Mouse (Mus musculus) forebrain, embryonic 13.5 days (tissue): ENCODE measurements around the gene Gm20388. TPM values are rescaled to one million over a fixed set of nuclear protein-coding genes. Genes with fewer than 3 reads are reported as not detected.
"Not testable (repeated sequence)": the region's sequence is repeated elsewhere in the genome, so short reads cannot be mapped to it uniquely, and the experiment has no call there.

Source experiments
- ATAC-seq: fragments of 200-750 bp; cut with Nextera tagmentation; 2 replicates; pipeline ENCODE4 v1.8.0; 2017
- H3K27ac ChIP-seq: fragments of 300-500 bp; sonication (generic); 2 replicates; pipeline ENCODE4 v1.5.1; 2015; ENCODE audit warnings: inconsistent platforms, mild to moderate bottlenecking, moderate library complexity
- H3K27me3 ChIP-seq: fragments of 300-500 bp; sonication (generic); 2 replicates; pipeline ENCODE4 v1.6.1; 2015; ENCODE audit warnings: mild to moderate bottlenecking, inconsistent platforms
- H3K36me3 ChIP-seq: fragments of 300-500 bp; sonication (generic); 2 replicates; pipeline ENCODE4 v1.6.1; 2015; ENCODE audit warnings: mild to moderate bottlenecking, inconsistent platforms; ENCODE audit not compliant: poor library complexity, severe bottlenecking
- H3K4me1 ChIP-seq: fragments of 300-500 bp; sonication (generic); 2 replicates; pipeline ENCODE4 v1.6.1; 2015; ENCODE audit warnings: inconsistent platforms
- H3K4me2 ChIP-seq: fragments of 300-500 bp; sonication (generic); 2 replicates; pipeline ENCODE4 v1.6.1; 2015; ENCODE audit warnings: inconsistent platforms, mild to moderate bottlenecking, moderate library complexity
- H3K4me3 ChIP-seq: fragments of 300-500 bp; sonication (generic); 2 replicates; pipeline ENCODE4 v1.5.1; 2015; ENCODE audit warnings: mild to moderate bottlenecking, inconsistent platforms
- H3K9ac ChIP-seq: fragments of 300-500 bp; sonication (generic); 2 replicates; pipeline ENCODE4 v1.6.1; 2015; ENCODE audit warnings: mild to moderate bottlenecking, inconsistent platforms
- H3K9me3 ChIP-seq: fragments of 300-500 bp; sonication (generic); replicated peaks from 2 replicates; pipeline ENCODE4 v1.6.1; 2016; ENCODE audit warnings: inconsistent platforms
- WGBS: fragments of 180-500 bp; shearing (Covaris S2); methylation state at CpG from one replicate; pipeline ENCODE4 v1.1.7; 2015; 5-methylcytosine and 5-hydroxymethylcytosine counted together
- polyA plus RNA-seq: library from polyadenylated mRNA; unstranded; fragments of >200 nt; fragmentation: Nextera tagmentation; extraction: Ambion mirVana; gene quantifications from 2 replicates; pipeline ENCODE4 v1.2.1, GENCODE M21; 2015

Gene Gm20388
- polyA plus RNA-seq, 1 experiment from 2014 or later = 5.6 TPM

- H3K9me3 ChIP-seq = no peaks in the 10 kb centered on the region
- H3K4me2 ChIP-seq = no peak overlapping the region
- H3K4me3 ChIP-seq = no peak overlapping the region
- no peaks in the 10 kb centered on the region for H3K36me3 ChIP-seq
- H3K27me3 ChIP-seq = no peaks in the 10 kb centered on the region
- no peak overlapping the region for H3K9ac ChIP-seq
- ATAC-seq = no peak
- WGBS = 97% methylated on average over 7 of the region's 7 CpGs
- H3K4me1 ChIP-seq = peaks cover 5% of the 10 kb centered on the region; the same call in 1 of the 2 replicates
- H3K27ac ChIP-seq = no peak overlapping the region
Measured at GRCm38 (mm10) chr8:120779106-120779505, 868.5 kb downstream of the Gm20388 start.

- H3K27ac ChIP-seq = no peak overlapping the region
- no peak for ATAC-seq
- no peaks in the 10 kb centered on the region for H3K4me1 ChIP-seq
- no peak overlapping the region for H3K4me3 ChIP-seq
- H3K27me3 ChIP-seq = no peaks in the 10 kb centered on the region
- no peaks in the 10 kb centered on the region for H3K9me3 ChIP-seq
- H3K9ac ChIP-seq = no peak overlapping the region
- no peaks in the 10 kb centered on the region for H3K36me3 ChIP-seq
- WGBS = 84% methylated on average over 4 of the region's 4 CpGs
- no peak overlapping the region for H3K4me2 ChIP-seq
Measured at GRCm38 (mm10) chr8:120783781-120784180, 873.1 kb downstream of the Gm20388 start.

- H3K4me3 ChIP-seq = no peak overlapping the region
- H3K4me1 ChIP-seq = no peaks in the 10 kb centered on the region
- no peaks in the 10 kb centered on the region for H3K9me3 ChIP-seq
- H3K4me2 ChIP-seq = no peak overlapping the region
- WGBS = 91% methylated on average over 4 of the region's 4 CpGs
- no peak for ATAC-seq
- H3K36me3 ChIP-seq = no peaks in the 10 kb centered on the region
- H3K27me3 ChIP-seq = no peaks in the 10 kb centered on the region
- no peak overlapping the region for H3K27ac ChIP-seq
- no peak overlapping the region for H3K9ac ChIP-seq
Measured at GRCm38 (mm10) chr8:120786753-120787152, 876.1 kb downstream of the Gm20388 start.

- Histone ChIP-seq H3K9ac (no peak overlapping the region), H3K4me3 (no peak overlapping the region), H3K27me3 (no peaks in the 10 kb centered on the region), H3K9me3 (no peaks in the 10 kb centered on the region), H3K4me1 (no peaks in the 10 kb centered on the region), H3K27ac (no peak overlapping the region), H3K4me2 (no peak overlapping the region), H3K36me3 (no peaks in the 10 kb centered on the region)
- no peak for ATAC-seq
- 52% methylated on average over 5 of the region's 5 CpGs for WGBS
Measured at GRCm38 (mm10) chr8:120787631-120788030, 877.0 kb downstream of the Gm20388 start.

- H3K9ac ChIP-seq = no peak overlapping the region
- peaks cover 3% of the 10 kb centered on the region; the same call in 1 of the 2 replicates for H3K27me3 ChIP-seq
- no peak overlapping the region for H3K4me2 ChIP-seq
- H3K4me1 ChIP-seq = no peaks in the 10 kb centered on the region
- H3K36me3 ChIP-seq = no peaks in the 10 kb centered on the region
- ATAC-seq = no peak
- WGBS = 88% methylated on average over 15 of the region's 15 CpGs
- H3K4me3 ChIP-seq = no peak overlapping the region
- no peak overlapping the region for H3K27ac ChIP-seq
- no peaks in the 10 kb centered on the region for H3K9me3 ChIP-seq
Measured at GRCm38 (mm10) chr8:120792710-120793109, 882.1 kb downstream of the Gm20388 start.

GRCm38 (mm10) chr8:120795944-120796635, 885.4 kb downstream of the Gm20388 start:
- WGBS = 53% methylated on average over 9 of the region's 9 CpGs
- H3K27ac ChIP-seq = no peak overlapping the region
- H3K4me2 ChIP-seq = no peak overlapping the region
- H3K27me3 ChIP-seq = peaks cover 8% of the 10 kb centered on the region
- H3K4me3 ChIP-seq = no peak overlapping the region
- ATAC-seq = peak; percentile 70; the same call in 1 of the 2 replicates
- no peaks in the 10 kb centered on the region for H3K36me3 ChIP-seq
- H3K9ac ChIP-seq = no peak overlapping the region
- no peaks in the 10 kb centered on the region for H3K9me3 ChIP-seq
- 0 out of 2 replicates have a peak, but pooled peaks cover 6% of the 10 kb centered on the region for H3K4me1 ChIP-seq

GRCm38 (mm10) chr8:120797019-120797727, 886.5 kb downstream of the Gm20388 start:
- Histone ChIP-seq H3K36me3 (no peaks in the 10 kb centered on the region), H3K9me3 (no peaks in the 10 kb centered on the region), H3K27ac (no peak overlapping the region), H3K9ac (no peak overlapping the region), H3K27me3 (peaks cover 15% of the 10 kb centered on the region), H3K4me1 (0 out of 2 replicates have a peak, but pooled peaks cover 6% of the 10 kb centered on the region), H3K4me3 (no peak overlapping the region), H3K4me2 (no peak overlapping the region)
- ATAC-seq = no peak
- WGBS = 85% methylated on average over 9 of the region's 9 CpGs

GRCm38 (mm10) chr8:120800308-120800865, 889.7 kb downstream of the Gm20388 start:
- no peaks in the 10 kb centered on the region for H3K9me3 ChIP-seq
- peak; percentile 53; the same call in 1 of the 2 replicates for ATAC-seq
- no peaks in the 10 kb centered on the region for H3K36me3 ChIP-seq
- H3K27me3 ChIP-seq = peaks cover 14% of the 10 kb centered on the region
- peak overlapping the region; percentile 45 for H3K4me2 ChIP-seq
- 0 out of 2 replicates have a peak, but pooled peaks cover 6% of the 10 kb centered on the region for H3K4me1 ChIP-seq
- peak overlapping the region; percentile 48; the same call in 1 of the 2 replicates for H3K9ac ChIP-seq
- 5% methylated on average over 17 of the region's 17 CpGs for WGBS
- no peak overlapping the region for H3K4me3 ChIP-seq
- H3K27ac ChIP-seq = no peak overlapping the region

GRCm38 (mm10) chr8:120803661-120804375, 893.2 kb downstream of the Gm20388 start:
- WGBS = 47% methylated on average over 6 of the region's 6 CpGs

GRCm38 (mm10) chr8:120804741-120805140, 894.1 kb downstream of the Gm20388 start:
- no peak overlapping the region for H3K27ac ChIP-seq
- WGBS = 83% methylated on average over 3 of the region's 3 CpGs

More at GRCm38 (mm10) chr8:120803661-120804375, 893.2 kb downstream of the Gm20388 start:
- H3K27me3 ChIP-seq = peaks cover 14% of the 10 kb centered on the region
- H3K36me3 ChIP-seq, H3K4me2 ChIP-seq, H3K9ac ChIP-seq, ATAC-seq, H3K27ac ChIP-seq, H3K4me1 ChIP-seq, H3K9me3 ChIP-seq, H3K4me3 ChIP-seq: not testable (repeated sequence)

GRCm38 (mm10) chr8:120806780-120807264, 896.2 kb downstream of the Gm20388 start:
- Histone ChIP-seq H3K4me2 (no peak overlapping the region), H3K36me3 (no peaks in the 10 kb centered on the region), H3K4me3 (no peak overlapping the region), H3K27ac (no peak overlapping the region), H3K9me3 (no peaks in the 10 kb centered on the region), H3K4me1 (no peaks in the 10 kb centered on the region), H3K9ac (no peak overlapping the region), H3K27me3 (0 out of 2 replicates have a peak, but pooled peaks cover 2% of the 10 kb centered on the region)
- WGBS = 68% methylated on average over 12 of the region's 12 CpGs
- no peak for ATAC-seq

More at GRCm38 (mm10) chr8:120804741-120805140, 894.1 kb downstream of the Gm20388 start:
- peaks cover 14% of the 10 kb centered on the region for H3K27me3 ChIP-seq
- H3K9ac ChIP-seq = no peak overlapping the region
- no peaks in the 10 kb centered on the region for H3K9me3 ChIP-seq
- ATAC-seq = no peak
- H3K4me2 ChIP-seq = no peak overlapping the region
- 0 out of 2 replicates have a peak, but pooled peaks cover 6% of the 10 kb centered on the region for H3K4me1 ChIP-seq
- H3K36me3 ChIP-seq = no peaks in the 10 kb centered on the region
- no peak overlapping the region for H3K4me3 ChIP-seq
